Mouse (Mus musculus): ENCODE data around the gene Ythdf1. TPM values are rescaled to one million over a fixed set of nuclear protein-coding genes. Genes with fewer than 3 reads are reported as not detected.

Gene Ythdf1
- 19.5 and 22.9 TPM in 2 replicates for polyA plus RNA-seq (2012; rRNA removed)

DNA sequence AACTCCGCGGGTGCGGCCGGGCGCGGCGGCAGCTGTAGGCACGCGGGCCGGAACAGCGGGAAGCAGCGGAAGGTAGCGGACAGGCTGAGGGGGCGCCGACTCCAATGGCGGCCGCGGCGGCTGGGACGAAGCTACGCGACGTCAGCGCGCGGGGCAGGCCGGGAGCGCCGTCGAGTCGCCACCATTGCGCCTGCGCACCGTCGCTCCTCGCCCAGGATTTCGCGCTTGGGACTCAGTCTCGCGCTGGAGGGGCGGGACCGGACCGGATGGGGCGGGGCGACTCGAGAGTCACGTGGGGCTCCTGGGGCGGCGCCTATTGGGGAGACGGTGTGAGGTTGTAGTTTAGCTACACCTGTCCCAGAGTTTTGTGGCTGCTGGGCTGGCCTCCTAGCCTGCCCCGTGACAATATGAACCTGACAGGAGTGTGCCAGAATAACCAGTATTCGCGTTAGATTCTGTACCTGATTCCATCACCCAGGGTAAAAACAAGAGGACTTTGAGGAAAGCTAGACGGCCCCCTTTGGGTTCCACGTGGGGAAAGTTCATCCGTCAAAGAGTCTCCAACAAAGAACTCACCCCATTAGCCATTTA, at the start of gene Ythdf1:
Ythdf1 (minus strand) TSS at position 140 of the 591 bp plus-strand sequence.

GRCm38 (mm10) chr2:180967010-180967763, 46.4 kb upstream of the Ythdf1 start, which contains the start of gene Arfgap1:
TSS of gene Arfgap1 (plus strand) at chr2:180967225.

GRCm38 (mm10) chr2:180954061-180955047, 33.6 kb upstream of the Ythdf1 start, which contains the start of gene Nkain4:
TSS of gene Nkain4 (minus strand) at chr2:180954699.

GRCm38 (mm10) chr2:180928723-180929122, 8.0 kb upstream of the Ythdf1 start, which contains the start of gene Birc7:
TSS of gene Birc7 (plus strand) at chr2:180929023.

Other genes starting within 250 kb of the Ythdf1 start
- gene Dido1, start 210.9 kb downstream of the Ythdf1 start, polyA plus RNA-seq (2012; rRNA removed), result 10.3 and 11.9 TPM in 2 replicates
- 24.9 and 27.5 TPM in 2 replicates for gene Gid8, start 210.8 kb downstream of the Ythdf1 start, polyA plus RNA-seq (2012; rRNA removed)
- 189 and 202 TPM in 2 replicates for gene Slc17a9, start 195.7 kb downstream of the Ythdf1 start, polyA plus RNA-seq (2012; rRNA removed)
- gene Bhlhe23, start 144.0 kb downstream of the Ythdf1 start, polyA plus RNA-seq (2012; rRNA removed), result not detected in 2 replicates
- gene Birc7, start 8.1 kb upstream of the Ythdf1 start, polyA plus RNA-seq (2012; rRNA removed), result not detected in 2 replicates
- gene Nkain4, start 33.8 kb upstream of the Ythdf1 start, polyA plus RNA-seq (2012; rRNA removed), result 5.8 and 8.6 TPM in 2 replicates
- 59.6 and 62.9 TPM in 2 replicates for gene Arfgap1, start 46.3 kb upstream of the Ythdf1 start, polyA plus RNA-seq (2012; rRNA removed)
- 4.1 and 4.6 TPM in 2 replicates for gene Col20a1, start 65.6 kb upstream of the Ythdf1 start, polyA plus RNA-seq (2012; rRNA removed)
- gene Chrna4, start 122.6 kb upstream of the Ythdf1 start, polyA plus RNA-seq (2012; rRNA removed), result 0.06 and 0.25 TPM in 2 replicates
- gene Kcnq2, start 214.4 kb upstream of the Ythdf1 start, polyA plus RNA-seq (2012; rRNA removed), result 1.1 and 1.4 TPM in 2 replicates
- 8.8 and 9.5 TPM in 2 replicates for gene Eef1a2, start 236.1 kb upstream of the Ythdf1 start, polyA plus RNA-seq (2012; rRNA removed)